Mouse (Mus musculus) kidney, embryonic 14.5 days (tissue): ENCODE measurements around the gene Mfsd5. TPM values are rescaled to one million over a fixed set of nuclear protein-coding genes. Genes with fewer than 3 reads are reported as not detected.

Experiments used
- ATAC-seq: fragments of 200-750 bp; cut with Nextera tagmentation; 2 replicates; pipeline ENCODE4 v1.8.0; 2017; ENCODE audit warnings: moderate number of reproducible peaks, mild to moderate bottlenecking, moderate TSS enrichment, moderate library complexity; ENCODE audit not compliant: low FRiP score, low TSS enrichment
- H3K27ac ChIP-seq: fragments of 300-500 bp; sonication (generic); 2 replicates; pipeline ENCODE4 v1.5.1; 2014; ENCODE audit warnings: low read depth, mild to moderate bottlenecking, low read length, moderate library complexity, mixed read lengths
- H3K27me3 ChIP-seq: fragments of 300-500 bp; sonication (generic); 2 replicates; pipeline ENCODE4 v1.6.1; 2014; ENCODE audit warnings: mild to moderate bottlenecking, low read length; ENCODE audit not compliant: control insufficient read depth, insufficient read depth
- H3K36me3 ChIP-seq: fragments of 300-500 bp; sonication (generic); 2 replicates; pipeline ENCODE4 v1.6.1; 2014; ENCODE audit warnings: low read length, mixed read lengths; ENCODE audit not compliant: control insufficient read depth, insufficient read depth
- H3K4me1 ChIP-seq: fragments of 300-500 bp; sonication (generic); 2 replicates; pipeline ENCODE4 v1.6.1; 2014; ENCODE audit warnings: low read length, mixed read lengths; ENCODE audit not compliant: control insufficient read depth, insufficient read depth
- H3K4me2 ChIP-seq: fragments of 300-500 bp; sonication (generic); replicated peaks from 2 replicates; pipeline ENCODE4 v1.6.1; 2014; ENCODE audit warnings: low read depth, mild to moderate bottlenecking, low read length
- H3K4me3 ChIP-seq: fragments of 300-500 bp; sonication (generic); 2 replicates; pipeline ENCODE4 v1.5.1; 2014; ENCODE audit warnings: mild to moderate bottlenecking, low read length
- H3K9ac ChIP-seq: fragments of 300-500 bp; sonication (generic); 2 replicates; pipeline ENCODE4 v1.6.1; 2014; ENCODE audit warnings: low read depth, mild to moderate bottlenecking, low read length, moderate library complexity
- H3K9me3 ChIP-seq: fragments of 300-500 bp; sonication (generic); 2 replicates; pipeline ENCODE4 v1.6.1; 2016; ENCODE audit warnings: low read length; ENCODE audit not compliant: control insufficient read depth
- WGBS: fragments of 180-500 bp; shearing (Covaris S2); extraction: QIAGEN DNeasy Blood & Tissue Kit; methylation state at CpG from one replicate; pipeline ENCODE4 v1.1.7; 2014; 5-methylcytosine and 5-hydroxymethylcytosine counted together
- polyA plus RNA-seq: library from polyadenylated mRNA; unstranded; fragments of >200 nt; fragmentation: Nextera tagmentation; extraction: Ambion mirVana; gene quantifications from 2 replicates; pipeline ENCODE4 v1.2.1, GENCODE M21; 2014

The Mfsd5 gene
- polyA plus RNA-seq, 1 experiment from 2014 or later: 65.3 TPM

DNA sequence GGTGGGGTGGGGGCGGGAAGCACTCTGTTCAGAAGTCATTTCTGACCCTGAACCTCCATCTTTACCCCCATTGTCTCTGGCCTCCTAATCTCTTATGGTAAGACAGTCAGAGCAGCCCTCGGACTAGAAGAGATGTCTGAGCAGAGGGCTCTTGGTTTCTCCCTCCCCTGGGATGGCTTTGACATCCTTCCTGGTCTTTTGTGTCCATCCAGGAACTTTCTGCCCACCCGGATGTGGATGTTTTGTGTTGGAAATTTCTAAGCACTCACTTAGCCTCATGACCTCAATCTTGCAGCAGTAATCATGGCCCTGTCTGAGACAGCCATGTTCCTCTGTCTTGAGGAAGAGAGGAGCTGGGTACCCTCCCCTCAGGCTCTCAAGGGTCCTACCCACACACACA, 7.8 kb upstream of the Mfsd5 start:
- no peaks in the 10 kb centered on the region for H3K27me3 ChIP-seq
- no peak overlapping the region for H3K9ac ChIP-seq
- ATAC-seq: no peak
- peaks cover 10% of the 10 kb centered on the region for H3K4me1 ChIP-seq
- H3K27ac ChIP-seq: no peak overlapping the region
- peak overlapping the region; percentile 47; the same call in 1 of the 2 replicates for H3K4me2 ChIP-seq
- WGBS: 41% methylated on average over 3 of the region's 3 CpGs
- no peaks in the 10 kb centered on the region for H3K9me3 ChIP-seq
- H3K36me3 ChIP-seq: no peaks in the 10 kb centered on the region
- H3K4me3 ChIP-seq: no peak overlapping the region

DNA sequence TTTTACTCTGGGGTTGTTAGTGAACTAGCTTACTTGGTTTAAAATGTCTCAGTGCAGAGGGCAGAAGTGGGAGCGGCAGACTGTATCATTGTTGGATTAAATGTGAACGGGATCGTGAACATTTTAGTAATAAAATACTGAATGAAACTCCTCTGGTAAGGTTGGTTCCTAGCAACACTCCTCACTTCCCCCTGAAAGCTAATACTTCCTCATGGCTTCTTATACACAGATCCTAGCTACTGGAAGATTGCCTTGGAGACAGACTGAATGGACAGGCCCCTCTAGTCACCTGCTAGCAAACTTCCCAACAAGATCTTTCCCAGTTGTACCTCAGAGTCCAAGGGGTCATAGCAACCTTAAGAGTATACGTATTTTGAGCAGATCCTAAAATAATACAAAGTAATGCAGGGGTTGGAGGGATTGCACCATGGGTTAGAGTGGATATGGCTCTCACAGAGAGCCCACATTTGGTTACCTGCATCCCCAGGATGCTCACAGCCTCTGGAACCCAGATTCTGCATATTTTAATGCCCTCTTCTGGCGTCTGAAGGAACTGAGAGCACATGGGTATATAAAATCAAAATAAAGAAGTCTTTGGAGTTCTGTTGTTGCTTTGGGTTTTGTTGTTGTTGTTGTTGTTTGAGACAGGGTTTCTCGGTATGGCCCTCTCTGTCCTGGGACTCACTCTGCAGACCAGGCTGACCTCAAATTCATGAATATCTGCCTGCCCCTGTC, 5.1 kb upstream of the Mfsd5 start:
- ATAC-seq: no peak
- 74% methylated on average over 6 of the region's 6 CpGs for whole genome bisulfite sequencing

DNA sequence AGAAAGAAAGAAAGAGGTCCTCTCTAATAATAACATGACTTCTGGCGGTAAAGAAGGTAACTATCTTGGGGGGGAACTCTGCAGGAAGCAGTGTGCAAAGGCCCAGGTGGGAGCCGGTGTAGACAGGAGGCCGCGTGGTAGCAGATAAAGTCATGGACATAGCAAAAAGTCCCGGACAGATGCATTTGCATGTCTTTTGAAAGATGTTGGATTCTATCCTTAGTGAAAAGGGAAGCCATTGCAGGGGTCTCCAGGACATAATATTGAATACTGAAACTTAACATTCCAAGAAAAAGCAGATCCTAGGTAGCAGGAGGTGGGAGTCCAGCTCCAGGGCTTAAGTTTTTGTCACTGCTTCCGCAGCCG, 545 bp upstream of the Mfsd5 start:
- Histone ChIP-seq H3K36me3 (peaks cover 12% of the 10 kb centered on the region), H3K4me1 (peaks cover 11% of the 10 kb centered on the region), H3K4me2 (peak overlapping the region; percentile 88), H3K27ac (peak overlapping the region; percentile 90), H3K4me3 (peak overlapping the region; percentile 89), H3K27me3 (no peaks in the 10 kb centered on the region), H3K9me3 (no peaks in the 10 kb centered on the region), H3K9ac (peak overlapping the region; percentile 81)
- ATAC-seq: no peak
- WGBS: 43% methylated on average over 7 of the region's 7 CpGs

More for the DNA sequence above, 5.1 kb upstream of the Mfsd5 start:
- H3K36me3 ChIP-seq: no peaks in the 10 kb centered on the region
- H3K4me1 ChIP-seq: peaks cover 10% of the 10 kb centered on the region
- no peak overlapping the region for H3K4me3 ChIP-seq
- H3K4me2 ChIP-seq: no peak overlapping the region
- no peak overlapping the region for H3K9ac ChIP-seq
- H3K27me3 ChIP-seq: no peaks in the 10 kb centered on the region
- no peak overlapping the region for H3K27ac ChIP-seq
- no peaks in the 10 kb centered on the region for H3K9me3 ChIP-seq

DNA sequence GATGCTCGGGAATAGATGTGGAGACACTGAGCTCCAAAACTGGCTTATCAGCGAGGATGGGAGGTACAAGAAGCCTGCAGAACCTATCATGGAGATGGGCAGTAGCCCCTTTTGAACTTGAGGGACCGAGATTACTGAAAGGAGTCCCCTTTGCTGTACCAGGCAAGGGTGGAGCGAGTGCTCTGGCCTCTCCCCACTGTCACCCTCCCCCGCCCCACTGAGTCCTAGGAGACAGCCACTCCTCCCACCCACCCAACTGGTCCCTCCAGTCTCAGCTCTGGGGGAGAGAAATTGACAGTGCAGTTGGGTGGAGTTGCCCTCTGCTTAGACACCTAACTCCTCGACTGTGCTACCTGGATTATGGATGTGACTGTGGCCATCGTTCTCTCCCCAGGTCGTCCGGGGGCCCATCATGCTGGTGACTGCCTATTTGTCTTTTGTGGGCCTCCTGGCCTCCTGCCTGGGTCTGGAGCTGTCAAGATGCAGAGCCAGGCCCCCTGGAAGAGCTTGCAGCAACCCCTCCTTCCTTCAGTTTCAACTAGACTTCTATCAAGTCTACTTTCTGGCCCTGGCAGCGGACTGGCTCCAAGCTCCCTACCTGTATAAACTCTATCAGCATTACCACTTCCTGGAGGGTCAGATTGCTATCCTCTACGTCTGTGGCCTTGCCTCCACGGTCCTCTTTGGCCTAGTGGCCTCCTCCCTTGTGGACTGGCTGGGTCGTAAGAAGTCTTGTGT, 698 bp downstream of the Mfsd5 start:
- 23% methylated on average over 13 of the region's 13 CpGs for WGBS
- peak overlapping the region; percentile 89 for H3K4me3 ChIP-seq
- peaks cover 13% of the 10 kb centered on the region for H3K4me1 ChIP-seq
- H3K9me3 ChIP-seq: no peaks in the 10 kb centered on the region
- no peaks in the 10 kb centered on the region for H3K27me3 ChIP-seq
- H3K27ac ChIP-seq: peak overlapping the region; percentile 90
- H3K9ac ChIP-seq: peak overlapping the region; percentile 81
- H3K4me2 ChIP-seq: peak overlapping the region; percentile 88
- peaks cover 12% of the 10 kb centered on the region for H3K36me3 ChIP-seq
- peak; percentile 16; the same call in 1 of the 2 replicates for ATAC-seq

DNA sequence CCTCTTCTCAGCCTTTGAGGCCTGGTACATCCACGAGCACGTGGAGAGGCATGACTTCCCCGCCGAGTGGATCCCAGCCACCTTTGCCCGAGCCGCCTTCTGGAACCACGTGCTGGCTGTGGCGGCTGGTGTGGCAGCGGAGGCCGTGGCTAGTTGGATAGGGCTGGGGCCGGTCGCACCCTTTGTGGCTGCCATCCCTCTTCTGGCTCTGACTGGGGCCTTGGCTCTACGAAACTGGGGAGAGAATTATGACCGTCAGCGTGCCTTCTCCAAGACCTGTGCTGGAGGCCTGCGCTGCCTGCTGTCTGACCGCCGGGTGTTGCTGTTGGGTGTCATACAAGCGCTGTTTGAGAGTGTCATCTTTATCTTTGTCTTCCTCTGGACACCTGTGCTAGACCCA, 1.4 kb downstream of the Mfsd5 start:
- H3K36me3 ChIP-seq: peaks cover 12% of the 10 kb centered on the region
- no peaks in the 10 kb centered on the region for H3K9me3 ChIP-seq
- 93% methylated on average over 19 of the region's 19 CpGs for WGBS
- H3K4me1 ChIP-seq: peaks cover 14% of the 10 kb centered on the region
- no peak overlapping the region for H3K9ac ChIP-seq
- peak overlapping the region; percentile 88 for H3K4me2 ChIP-seq
- no peaks in the 10 kb centered on the region for H3K27me3 ChIP-seq
- H3K4me3 ChIP-seq: peak overlapping the region; percentile 89
- no peak overlapping the region for H3K27ac ChIP-seq
- no peak for ATAC-seq

DNA sequence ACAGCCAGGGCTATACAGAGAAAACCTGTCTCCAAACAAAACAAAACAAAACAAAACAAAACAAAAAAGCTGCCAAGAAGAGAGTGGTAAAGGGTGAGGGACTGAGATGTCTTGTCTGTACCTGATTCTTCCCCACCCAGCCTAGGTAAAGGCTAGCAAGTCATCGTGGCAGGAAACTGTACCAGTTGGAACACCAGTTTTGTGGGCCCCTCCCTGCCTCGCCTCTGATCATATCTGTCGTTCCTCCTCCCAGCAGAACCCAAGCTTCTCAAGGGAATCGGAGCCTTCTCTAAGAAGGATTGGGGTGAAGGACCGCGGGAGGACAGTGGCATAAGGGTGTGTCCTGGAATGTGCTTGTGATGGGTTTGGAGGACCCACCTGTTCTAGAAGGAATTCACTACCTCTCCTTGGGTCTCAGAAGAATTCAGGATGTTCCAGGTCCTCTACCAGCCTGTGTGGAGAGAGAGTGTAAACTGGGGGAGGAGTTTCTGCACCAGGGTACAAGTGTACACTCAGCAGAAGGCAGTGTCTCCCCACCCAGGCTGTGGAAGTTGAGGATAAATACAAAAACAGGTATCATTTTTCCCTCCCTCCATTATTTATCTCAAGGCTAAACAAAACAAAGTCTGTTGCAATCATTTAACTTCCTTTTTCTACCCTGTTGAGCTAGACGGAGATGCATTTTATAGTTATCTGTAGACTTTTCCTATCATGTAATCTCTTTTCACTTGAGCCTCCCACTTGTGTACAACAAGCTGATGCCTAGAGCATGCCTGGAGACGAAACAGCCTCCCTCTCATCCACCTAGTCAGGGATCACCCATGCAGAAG, 3.4 kb downstream of the Mfsd5 start:
- Histone ChIP-seq H3K36me3 (peaks cover 12% of the 10 kb centered on the region), H3K4me1 (peaks cover 14% of the 10 kb centered on the region), H3K4me3 (no peak overlapping the region), H3K27ac (no peak overlapping the region), H3K9ac (no peak overlapping the region), H3K27me3 (no peaks in the 10 kb centered on the region), H3K9me3 (no peaks in the 10 kb centered on the region), H3K4me2 (no peak overlapping the region)
- ATAC-seq: no peak
- WGBS: 82% methylated on average over 8 of the region's 8 CpGs

DNA sequence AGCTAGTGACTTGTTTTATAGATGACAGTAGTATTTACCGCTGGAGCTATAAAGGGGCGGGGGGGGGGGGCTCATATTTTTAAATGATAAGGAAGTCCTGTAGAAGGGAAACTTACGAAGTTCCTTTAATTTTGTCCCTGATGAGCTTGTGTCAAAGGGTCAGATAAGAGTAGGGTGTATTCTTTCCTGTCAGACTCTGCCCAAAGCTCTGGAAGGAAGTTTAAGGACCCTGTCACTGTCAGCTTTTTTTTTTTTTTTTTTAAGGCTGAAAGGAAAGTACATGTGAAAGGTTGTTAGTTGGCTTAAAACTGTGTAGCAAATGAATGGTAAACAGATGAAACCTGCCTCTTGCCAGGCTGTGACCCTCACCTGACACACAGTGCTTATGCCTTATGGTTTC, 4.4 kb downstream of the Mfsd5 start:
- H3K27ac ChIP-seq: no peak overlapping the region
- H3K4me1 ChIP-seq: peaks cover 14% of the 10 kb centered on the region
- ATAC-seq: no peak
- H3K4me2 ChIP-seq: no peak overlapping the region
- 75% methylated on average over 3 of the region's 3 CpGs for WGBS
- H3K9me3 ChIP-seq: no peaks in the 10 kb centered on the region
- H3K9ac ChIP-seq: no peak overlapping the region
- no peaks in the 10 kb centered on the region for H3K27me3 ChIP-seq
- H3K4me3 ChIP-seq: no peak overlapping the region
- peaks cover 12% of the 10 kb centered on the region for H3K36me3 ChIP-seq

DNA sequence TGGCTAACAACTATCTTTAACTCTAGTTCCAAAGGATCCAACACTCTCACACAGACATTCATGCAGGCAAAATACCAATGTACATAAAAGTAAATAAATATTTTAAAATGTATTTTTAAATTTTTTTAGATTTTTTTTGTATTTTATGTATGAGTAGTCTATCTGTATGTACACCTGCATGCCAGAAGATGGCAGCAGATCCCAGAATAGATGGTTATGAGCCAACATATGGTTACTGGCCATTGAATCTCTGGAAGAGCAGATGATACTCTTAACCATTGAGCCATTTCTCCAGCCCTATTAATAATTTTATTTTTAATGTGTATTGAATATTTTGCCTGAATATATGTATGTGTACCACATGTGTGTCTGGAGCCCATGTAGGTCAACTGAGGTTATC, 8.1 kb downstream of the Mfsd5 start:
- Histone ChIP-seq H3K27ac (no peak overlapping the region), H3K4me1 (0 out of 2 replicates have a peak, but pooled peaks cover 3% of the 10 kb centered on the region), H3K9me3 (no peaks in the 10 kb centered on the region), H3K9ac (no peak overlapping the region), H3K4me3 (no peak overlapping the region), H3K4me2 (no peak overlapping the region), H3K27me3 (no peaks in the 10 kb centered on the region), H3K36me3 (no peaks in the 10 kb centered on the region)
- no peak for ATAC-seq
